Mouse (Mus musculus) limb, embryonic 14.5 days (tissue): ENCODE data around the gene Cdc42bpb. TPM values are rescaled to one million over a fixed set of nuclear protein-coding genes. Genes with fewer than 3 reads are reported as not detected.

Experiments used
- ATAC-seq: fragments of 200-750 bp; cut with Nextera tagmentation; 2 replicates; pipeline ENCODE4 v1.8.0; 2017; ENCODE audit warnings: low read depth, moderate number of reproducible peaks, moderate TSS enrichment; ENCODE audit not compliant: low FRiP score
- DNase-seq: peaks from one replicate; pipeline ENCODE4 v3.0.0-alpha.2; 2015; ENCODE audit warnings: low spot score
- H3K27ac ChIP-seq: fragments of 300-500 bp; sonication (generic); replicated peaks from 2 replicates; pipeline ENCODE4 v1.5.1; 2014; ENCODE audit warnings: low read depth, mild to moderate bottlenecking, low read length, moderate library complexity, mixed read lengths
- H3K27me3 ChIP-seq: fragments of 300-500 bp; sonication (generic); 2 replicates; pipeline ENCODE4 v1.6.1; 2014; ENCODE audit warnings: low read length, mixed read lengths; ENCODE audit not compliant: control insufficient read depth, insufficient read depth
- H3K36me3 ChIP-seq: fragments of 300-500 bp; sonication (generic); 2 replicates; pipeline ENCODE4 v1.6.1; 2014; ENCODE audit warnings: mild to moderate bottlenecking, low read length, moderate library complexity, mixed read lengths; ENCODE audit not compliant: control insufficient read depth, insufficient read depth
- H3K4me1 ChIP-seq: fragments of 300-500 bp; sonication (generic); 2 replicates; pipeline ENCODE4 v1.6.1; 2014; ENCODE audit warnings: antibody characterized with exemption, low read length, mixed read lengths; ENCODE audit not compliant: control insufficient read depth, insufficient read depth
- H3K4me2 ChIP-seq: fragments of 300-500 bp; sonication (generic); replicated peaks from 2 replicates; pipeline ENCODE4 v1.6.1; 2014; ENCODE audit warnings: low read depth, mild to moderate bottlenecking, low read length, moderate library complexity; ENCODE audit not compliant: severe bottlenecking
- H3K4me3 ChIP-seq: fragments of 300-500 bp; sonication (generic); replicated peaks from 2 replicates; pipeline ENCODE4 v1.5.1; 2014; ENCODE audit warnings: low read length
- H3K9ac ChIP-seq: fragments of 300-500 bp; sonication (generic); 2 replicates; pipeline ENCODE4 v1.6.1; 2014; ENCODE audit warnings: mild to moderate bottlenecking, low read depth, low read length, moderate library complexity; ENCODE audit not compliant: severe bottlenecking
- H3K9me3 ChIP-seq: fragments of 300-500 bp; sonication (generic); 2 replicates; pipeline ENCODE4 v1.6.1; 2016; ENCODE audit warnings: low read length; ENCODE audit not compliant: control insufficient read depth
- POLR2A ChIP-seq: fragments of 200-500 bp; IDR thresholded peaks from 2 replicates; pipeline ENCODE4 v1.8.0; 2012; ENCODE audit warnings: inconsistent platforms, mild to moderate bottlenecking, moderate library complexity, borderline replicate concordance; ENCODE audit not compliant: insufficient read depth, insufficient read length; ENCODE audit errors: extremely low read depth
- WGBS: fragments of 180-500 bp; shearing (Covaris S2); extraction: QIAGEN DNeasy Blood & Tissue Kit; methylation state at CpG from one replicate; pipeline ENCODE4 v1.1.7; 2014; 5-methylcytosine and 5-hydroxymethylcytosine counted together
- polyA plus RNA-seq, 2 experiments: library from polyadenylated mRNA; depleted of rRNA in 1 of 2; stranded (reverse) in 1 of 2; unstranded in 1 of 2; fragments of >200 nt; fragmentation: Nextera tagmentation in 1 of 2; extraction: Ambion mirVana in 1 of 2; gene quantifications; 2 replicates each; pipeline versions ENCODE4 v1.2.1 to v1.2.3; 2012 to 2014

Gene Cdc42bpb
- polyA plus RNA-seq, 2 experiments, result 37.0 to 163 TPM

DNA sequence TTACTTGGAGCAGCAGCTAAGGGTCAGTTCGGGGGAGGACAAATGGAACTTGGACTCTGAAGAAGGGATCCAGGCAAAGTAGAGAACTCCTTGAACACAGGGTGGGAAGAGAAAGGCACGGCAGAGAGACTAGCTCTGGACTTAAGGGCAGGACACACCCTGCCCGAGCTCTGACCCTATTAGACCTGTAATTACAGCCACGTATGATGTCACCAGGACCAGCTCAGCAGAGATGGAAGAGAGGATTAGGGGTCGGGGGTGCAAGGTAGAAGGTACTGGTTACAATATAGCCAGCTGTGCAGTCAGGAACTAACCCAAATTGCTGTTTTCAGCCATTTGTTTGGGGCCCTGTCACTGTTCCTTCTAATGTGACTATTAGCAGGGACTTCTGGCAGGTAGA lies 45.3 kb upstream of the Cdc42bpb start:
- H3K27ac ChIP-seq, result no peak overlapping the region
- H3K4me3 ChIP-seq, result no peak overlapping the region
- peaks cover 64% of the 10 kb centered on the region for H3K27me3 ChIP-seq
- 32% methylated on average over 5 of the region's 5 CpGs for WGBS
- peaks cover 14% of the 10 kb centered on the region for H3K4me1 ChIP-seq
- no peak for TF ChIP-seq POLR2A
- no peaks in the 10 kb centered on the region for H3K9me3 ChIP-seq
- H3K9ac ChIP-seq, result no peak overlapping the region
- no peaks in the 10 kb centered on the region for H3K36me3 ChIP-seq
- DNase-seq (no peak), ATAC-seq (no peak)
- H3K4me2 ChIP-seq, result 0 out of 2 replicates have a peak overlapping the region, but pooled peaks have one; percentile 46

DNA sequence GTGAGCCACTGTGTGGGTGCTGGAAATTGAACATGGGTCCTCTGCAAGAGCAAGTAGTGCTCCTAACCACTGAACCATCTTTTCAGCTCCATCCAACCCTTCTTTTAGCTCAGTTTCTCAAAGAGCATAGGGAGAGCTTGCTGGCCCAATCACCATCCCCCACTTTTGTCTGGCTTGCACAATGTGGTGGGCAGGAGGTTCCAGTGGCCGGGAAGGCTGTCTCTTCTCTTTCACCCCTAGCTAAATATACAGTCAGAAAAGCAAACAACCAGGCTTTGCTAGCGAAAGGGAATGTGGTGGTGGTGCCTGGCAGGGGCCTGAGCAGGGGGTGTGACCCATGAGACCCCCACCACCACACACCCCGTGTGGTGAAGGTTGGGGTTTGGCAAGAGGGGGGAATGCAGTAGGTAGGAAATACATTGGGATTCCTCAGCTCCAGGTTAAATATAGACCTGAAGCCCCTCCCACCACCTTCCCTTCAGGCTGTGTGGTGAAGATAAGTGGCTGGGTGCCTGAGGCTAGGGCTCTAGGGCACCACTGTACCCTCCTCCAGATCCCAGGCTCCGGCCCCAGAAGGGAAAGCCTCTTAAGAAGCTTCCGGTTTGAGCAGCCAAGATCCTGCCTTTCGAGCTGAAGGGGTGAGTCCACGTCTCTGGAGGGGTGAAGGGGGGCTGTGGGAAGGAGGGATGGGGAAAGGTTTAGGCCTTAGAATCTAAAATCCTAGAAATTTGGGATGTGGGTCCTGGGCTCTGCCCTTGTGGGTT lies 43.6 kb upstream of the Cdc42bpb start:
- no peak for DNase-seq
- peaks cover 17% of the 10 kb centered on the region for H3K4me1 ChIP-seq
- WGBS, result 51% methylated on average over 7 of the region's 7 CpGs
- H3K36me3 ChIP-seq, result no peaks in the 10 kb centered on the region
- H3K9ac ChIP-seq, result no peak overlapping the region
- H3K27me3 ChIP-seq, result peaks cover 58% of the 10 kb centered on the region
- no peak for ATAC-seq
- TF ChIP-seq POLR2A, result no peak
- no peak overlapping the region for H3K4me3 ChIP-seq
- no peaks in the 10 kb centered on the region for H3K9me3 ChIP-seq
- no peak overlapping the region for H3K4me2 ChIP-seq
- no peak overlapping the region for H3K27ac ChIP-seq

DNA sequence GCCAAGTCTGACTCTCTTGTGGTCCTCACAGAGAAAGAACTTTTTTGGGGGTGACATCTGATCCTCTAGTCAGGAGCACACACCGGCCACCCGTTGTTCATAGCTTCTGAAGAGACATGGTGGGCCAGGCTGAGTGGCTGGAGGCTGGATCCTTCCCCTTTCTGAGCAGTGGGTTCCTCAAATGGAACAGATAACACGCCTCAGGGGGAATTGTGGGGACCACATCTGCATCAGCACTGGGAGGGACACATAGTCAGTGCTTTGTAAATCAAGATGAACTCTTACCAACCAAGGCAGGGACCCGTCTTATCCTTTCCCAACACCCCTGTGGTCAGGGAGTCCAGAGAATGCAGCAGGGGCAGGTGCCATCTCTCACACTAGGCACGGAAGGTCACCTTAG lies 42.4 kb upstream of the Cdc42bpb start:
- H3K36me3 ChIP-seq, result no peaks in the 10 kb centered on the region
- H3K9me3 ChIP-seq, result no peaks in the 10 kb centered on the region
- no peak for DNase-seq
- no peak overlapping the region for H3K9ac ChIP-seq
- peaks cover 17% of the 10 kb centered on the region for H3K4me1 ChIP-seq
- peaks cover 47% of the 10 kb centered on the region for H3K27me3 ChIP-seq
- H3K4me3 ChIP-seq, result no peak overlapping the region
- H3K27ac ChIP-seq, result no peak overlapping the region
- H3K4me2 ChIP-seq, result no peak overlapping the region
- WGBS, result 71% methylated on average over 5 of the region's 5 CpGs
- no peak for ATAC-seq
- no peak for TF ChIP-seq POLR2A

DNA sequence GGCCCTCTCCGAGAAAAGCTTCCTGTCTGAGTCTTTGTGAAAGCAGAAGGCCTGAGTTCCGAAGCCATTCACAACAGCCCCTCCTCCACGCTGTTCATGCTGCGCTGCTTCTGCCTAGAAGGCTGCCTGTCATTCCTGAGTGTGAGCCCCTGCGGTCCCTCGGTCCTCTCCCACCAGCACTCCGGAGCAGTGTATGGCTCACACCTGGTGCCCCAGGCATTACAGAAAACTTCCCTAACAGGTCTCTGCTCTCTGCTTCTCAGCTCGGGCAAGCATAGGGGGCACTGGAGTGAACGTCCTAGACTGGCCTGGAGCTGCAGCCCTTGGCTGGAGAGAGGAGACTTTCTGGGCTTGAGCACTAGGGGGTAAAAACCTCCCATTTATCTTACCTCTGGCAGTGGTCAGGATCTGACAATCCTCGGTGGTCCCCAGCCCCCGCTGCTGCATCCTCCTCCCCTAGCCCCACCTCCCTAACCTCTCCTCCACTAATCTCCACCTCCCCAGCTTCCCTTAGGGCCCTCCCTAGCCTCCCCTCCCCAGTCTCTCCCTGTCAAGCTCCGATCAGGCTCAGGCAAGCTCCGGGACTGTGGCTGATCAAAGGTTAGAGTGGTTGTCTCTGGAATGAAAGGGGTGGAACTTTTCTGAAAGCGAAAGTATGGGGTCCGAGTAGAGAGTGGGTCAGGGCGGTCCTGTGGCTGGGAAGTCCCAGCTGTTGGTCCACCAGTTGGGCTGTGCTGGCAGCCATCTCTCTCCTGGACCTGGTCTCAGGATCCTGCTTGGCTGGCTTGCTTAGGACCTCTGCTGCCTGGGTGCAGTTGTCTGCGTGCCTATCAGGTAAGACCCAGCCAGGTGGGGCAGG lies 39.6 kb upstream of the Cdc42bpb start, which contains the start of gene Exoc3l4:
Gene Exoc3l4 (plus strand): TSS at position 97 of the 859 bp plus-strand sequence.
- Histone ChIP-seq H3K4me2 (peak within 1 kb of the TSS; percentile 47), H3K4me3 (peak within 1 kb of the TSS; percentile 26), H3K9ac (peak within 1 kb of the TSS; percentile 32), H3K27ac (no peak within 1 kb of the TSS), H3K4me1 (peaks cover 19% of the 10 kb centered on the region), H3K9me3 (no peaks in the 10 kb centered on the region), H3K27me3 (peaks cover 19% of the 10 kb centered on the region), H3K36me3 (no peaks in the 10 kb centered on the region)
- ATAC-seq, result no peak
- TF ChIP-seq POLR2A, result no peak
- 4% methylated on average over 17 of the region's 17 CpGs for WGBS
- no peak for DNase-seq

DNA sequence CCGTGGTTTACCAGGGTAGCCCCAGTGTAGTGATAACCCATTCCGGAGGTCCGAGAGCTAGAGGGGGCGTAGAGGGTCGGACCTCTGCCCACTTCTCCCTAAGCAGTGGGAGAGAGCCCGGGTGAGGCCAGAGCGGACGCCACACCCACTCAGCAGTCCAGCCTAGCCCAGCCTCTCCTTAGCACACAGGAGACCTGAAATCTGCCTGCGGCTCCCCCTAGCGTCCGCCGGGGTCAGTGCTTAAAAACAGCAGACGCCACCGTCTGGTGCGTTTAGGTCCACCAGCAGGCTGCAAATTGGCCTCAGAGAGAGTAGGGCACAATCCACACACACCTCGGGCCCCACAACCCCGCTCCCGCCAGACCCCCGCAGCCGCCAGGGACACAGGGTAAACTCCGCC lies 35.8 kb upstream of the Cdc42bpb start:
- TF ChIP-seq POLR2A, result no peak
- Histone ChIP-seq H3K36me3 (no peaks in the 10 kb centered on the region), H3K27me3 (0 out of 2 replicates have a peak, but pooled peaks cover 5% of the 10 kb centered on the region), H3K9ac (peak overlapping the region; percentile 41), H3K9me3 (no peaks in the 10 kb centered on the region), H3K4me1 (peaks cover 25% of the 10 kb centered on the region), H3K4me2 (peak overlapping the region; percentile 60), H3K27ac (peak overlapping the region; percentile 44; the same call in 1 of the 2 replicates), H3K4me3 (peak overlapping the region; percentile 32)
- ATAC-seq, result peak; percentile 86
- 0% methylated on average over 16 of the region's 21 CpGs for WGBS
- DNase-seq, result peak; percentile 87
